Mouse (Mus musculus): ENCODE measurements around the gene Apobec2. TPM values are rescaled to one million over a fixed set of nuclear protein-coding genes. Genes with fewer than 3 reads are reported as not detected.
A peak's percentile ranks its signal among the peaks of the same experiment; 100 is the strongest.

The Apobec2 gene
- total RNA-seq, 2 experiments from 2014 or later: not detected

GRCm38 (mm10) chr17:48442745-48443457 is 10.2 kb upstream of the Apobec2 start:
- intact Hi-C loops (cut with DNase I): no loop called here
- no peak for DNase-seq (ENCODE audit: low spot score in 2 of 2)

- DNase-seq (ENCODE audit: low spot score in 2 of 2): no peak
- intact Hi-C loops (cut with DNase I): no loop called here
These were observed 4.7 kb upstream of the Apobec2 start for GRCm38 (mm10) chr17:48437421-48437911.

GRCm38 (mm10) chr17:48436487-48436886 is 3.8 kb upstream of the Apobec2 start:
- intact Hi-C loops (cut with DNase I): no loop called here
- no peak for DNase-seq (ENCODE audit: low spot score in 2 of 2)

- DNase-seq (ENCODE audit: low spot score in 2 of 2): no peak
- intact Hi-C loops (cut with DNase I): no loop called here
These were observed 1.7 kb upstream of the Apobec2 start for GRCm38 (mm10) chr17:48434479-48434878.

GRCm38 (mm10) chr17:48433689-48434330 is 1.1 kb upstream of the Apobec2 start:
- DNase-seq (ENCODE audit: low spot score in 2 of 2): no peak
- intact Hi-C loops (cut with DNase I): no loop called here

- intact Hi-C loops (cut with DNase I): no loop called here
- DNase-seq (ENCODE audit: low spot score in 2 of 2): no peak
These were observed 401 bp upstream of the Apobec2 start for GRCm38 (mm10) chr17:48433006-48433655.

- no peak for DNase-seq (ENCODE audit: low spot score in 2 of 2)
- intact Hi-C loops (cut with DNase I): no loop called here
These were observed 1.7 kb downstream of the Apobec2 start for GRCm38 (mm10) chr17:48431054-48431453.

- intact Hi-C loops (cut with DNase I): no loop called here
These were observed 2.3 kb downstream of the Apobec2 start for GRCm38 (mm10) chr17:48430394-48430793.

GRCm38 (mm10) chr17:48427852-48428530 is 4.7 kb downstream of the Apobec2 start:
- no peak for DNase-seq (ENCODE audit: low spot score in 2 of 2)
- intact Hi-C loops (cut with DNase I): no loop called here

More at GRCm38 (mm10) chr17:48430394-48430793, 2.3 kb downstream of the Apobec2 start:
- DNase-seq (ENCODE audit: low spot score in 2 of 2): no peak

- DNase-seq (ENCODE audit: low spot score in 2 of 2): no peak
- intact Hi-C loops (cut with DNase I): no loop called here
These were observed 5.6 kb downstream of the Apobec2 start for GRCm38 (mm10) chr17:48426991-48427750.

GRCm38 (mm10) chr17:48425823-48426612 is 6.7 kb downstream of the Apobec2 start:
- DNase-seq (ENCODE audit: low spot score in 2 of 2): no peak
- intact Hi-C loops (cut with DNase I): no loop called here

- intact Hi-C loops (cut with DNase I): no loop called here
- no peak for DNase-seq (ENCODE audit: low spot score in 2 of 2)
These were observed 8.5 kb downstream of the Apobec2 start for GRCm38 (mm10) chr17:48424237-48424636.

- intact Hi-C loops (cut with DNase I): loop anchor here (5.0 kb wide), 1 partner anchor 753 kb away; no protein-coding TSS in a partner anchor
- no peak for DNase-seq (ENCODE audit: low spot score in 2 of 2)
These were observed 13.2 kb downstream of the Apobec2 start for GRCm38 (mm10) chr17:48419571-48419970.

- DNase-seq (ENCODE audit: low spot score in 2 of 2): no peak
- intact Hi-C loops (cut with DNase I): loop anchor here (5.0 kb wide), 1 partner anchor 754 kb away; no protein-coding TSS in a partner anchor
These were observed 13.9 kb downstream of the Apobec2 start for GRCm38 (mm10) chr17:48418781-48419180.

- peak in 1 of 2 experiments; percentile 27 for DNase-seq (ENCODE audit: low spot score in 2 of 2)
- intact Hi-C loops (cut with DNase I): loop anchor here (5.0 kb wide), 1 partner anchor 754 kb away; no protein-coding TSS in a partner anchor
These were observed 14.6 kb downstream of the Apobec2 start for GRCm38 (mm10) chr17:48418174-48418573.

- intact Hi-C loops (cut with DNase I): loop anchor here (2.0 to 5.0 kb wide), 2 partner anchors 185 to 755 kb away; no protein-coding TSS in a partner anchor
- no peak for DNase-seq (ENCODE audit: low spot score in 2 of 2)
These were observed 15.2 kb downstream of the Apobec2 start for GRCm38 (mm10) chr17:48417521-48417920.

GRCm38 (mm10) chr17:48416425-48417195 is 16.1 kb downstream of the Apobec2 start:
- peak; percentile 47 to 57 for DNase-seq (ENCODE audit: low spot score in 2 of 2)
- intact Hi-C loops (cut with DNase I): loop anchor here (2.0 to 5.0 kb wide), 2 partner anchors 186 to 756 kb away; no protein-coding TSS in a partner anchor
